Mouse (Mus musculus) cortical plate, adult 2 months (tissue): ENCODE results near the gene Otx2. TPM values are rescaled to one million over a fixed set of nuclear protein-coding genes. Genes with fewer than 3 reads are reported as not detected.

Experiments
- H3K27ac ChIP-seq: fragments of 200-500 bp; 2 replicates; pipeline ENCODE4 v1.5.1; 2012; ENCODE audit warnings: low read length, control low read depth, inconsistent platforms; ENCODE audit not compliant: insufficient read depth
- H3K4me1 ChIP-seq: fragments of 200-500 bp; 2 replicates; pipeline ENCODE4 v1.6.1; 2011; ENCODE audit warnings: low read length; ENCODE audit not compliant: control insufficient read depth, insufficient read depth
- H3K4me3 ChIP-seq: fragments of 200-500 bp; 2 replicates; pipeline ENCODE4 v1.5.1; 2011; ENCODE audit warnings: mild to moderate bottlenecking, low read length, control low read depth; ENCODE audit not compliant: insufficient read depth
- CTCF ChIP-seq: fragments of 200-500 bp; IDR thresholded peaks from 2 replicates; pipeline ENCODE4 v1.5.1; 2011; ENCODE audit warnings: mild to moderate bottlenecking, control low read depth, low read length; ENCODE audit not compliant: insufficient read depth; ENCODE audit errors: extremely low read depth
- POLR2A ChIP-seq: fragments of 200-500 bp; IDR thresholded peaks from 2 replicates; pipeline ENCODE4 v1.6.1; 2011; ENCODE audit warnings: mild to moderate bottlenecking, low read length, control low read depth; ENCODE audit not compliant: insufficient read depth; ENCODE audit errors: extremely low read depth
- polyA plus RNA-seq: library from polyadenylated mRNA; depleted of rRNA; stranded (reverse); fragments of >200 nt; gene quantifications from 2 replicates; pipeline ENCODE4 v1.2.3, GENCODE M21; 2012

Otx2 gene
- polyA plus RNA-seq, 1 experiment = 0.44 TPM

DNA sequence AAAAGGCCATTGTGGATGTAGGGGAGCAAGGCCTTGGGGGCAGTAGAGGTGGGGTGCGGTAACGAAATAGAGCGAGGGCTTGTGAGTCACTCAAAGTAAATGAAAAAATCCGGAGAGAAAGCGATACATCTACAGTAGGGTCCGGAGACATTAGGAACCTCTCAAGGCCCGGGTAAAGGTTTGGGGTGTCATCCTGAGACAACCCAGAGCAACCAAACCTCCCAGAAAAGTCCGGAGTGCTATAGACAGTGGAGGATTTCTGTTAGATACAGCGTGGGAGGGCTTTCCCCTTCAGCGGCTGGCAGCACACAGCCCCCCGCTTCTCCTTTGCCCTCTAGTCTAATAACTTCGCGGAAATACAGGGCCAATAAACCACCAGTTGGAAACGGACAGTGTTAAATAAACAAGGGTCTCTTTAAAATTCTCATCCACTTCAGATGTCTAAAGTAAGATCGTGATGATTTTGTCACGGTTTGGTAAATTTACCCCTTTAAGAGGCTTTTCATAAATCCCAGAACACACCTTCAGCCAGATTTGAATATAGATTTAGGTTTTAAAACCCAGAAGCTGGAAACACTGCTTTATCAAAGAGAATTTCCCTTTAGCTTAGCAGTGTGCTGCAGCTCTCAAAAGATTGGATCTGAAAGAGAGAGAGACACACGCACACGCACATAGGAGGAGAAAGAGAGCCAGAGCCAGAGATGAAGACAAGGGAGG is 3.9 kb downstream of the Otx2 start:
- no peak overlapping the region for H3K27ac ChIP-seq
- no peaks in the 10 kb centered on the region for H3K4me1 ChIP-seq
- no peak overlapping the region for H3K4me3 ChIP-seq
- TF ChIP-seq POLR2A (no peak), CTCF (no peak)

DNA sequence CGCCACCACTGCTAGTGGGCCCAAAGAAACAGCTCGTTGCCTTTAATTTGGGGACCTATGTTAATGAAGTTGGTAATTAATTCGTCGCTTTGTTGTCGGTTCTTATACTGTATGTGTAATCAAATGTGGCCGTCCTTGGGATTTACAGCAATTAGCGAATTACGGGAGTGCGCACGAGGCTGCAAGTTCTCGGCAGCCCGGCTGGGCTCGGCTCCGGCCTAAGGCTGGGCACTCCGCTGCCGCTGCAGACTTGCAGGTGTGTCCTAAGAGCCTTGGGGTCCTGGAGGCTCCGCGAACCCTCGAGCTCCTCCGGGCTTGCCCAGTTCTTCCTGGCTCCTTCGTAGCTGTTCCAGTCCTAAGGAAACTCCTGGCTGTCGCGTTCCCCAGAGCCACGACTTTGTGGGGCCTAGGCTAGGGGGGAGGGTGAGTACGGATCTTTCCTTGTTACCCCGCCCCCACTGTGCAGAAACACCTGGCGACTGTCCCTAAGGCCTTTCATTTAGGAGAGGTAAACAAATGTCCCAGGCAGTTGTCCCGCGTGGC is 4.8 kb downstream of the Otx2 start:
- Histone ChIP-seq H3K27ac (no peak overlapping the region), H3K4me3 (no peak overlapping the region), H3K4me1 (no peaks in the 10 kb centered on the region)
- TF ChIP-seq CTCF (no peak), POLR2A (no peak)

DNA sequence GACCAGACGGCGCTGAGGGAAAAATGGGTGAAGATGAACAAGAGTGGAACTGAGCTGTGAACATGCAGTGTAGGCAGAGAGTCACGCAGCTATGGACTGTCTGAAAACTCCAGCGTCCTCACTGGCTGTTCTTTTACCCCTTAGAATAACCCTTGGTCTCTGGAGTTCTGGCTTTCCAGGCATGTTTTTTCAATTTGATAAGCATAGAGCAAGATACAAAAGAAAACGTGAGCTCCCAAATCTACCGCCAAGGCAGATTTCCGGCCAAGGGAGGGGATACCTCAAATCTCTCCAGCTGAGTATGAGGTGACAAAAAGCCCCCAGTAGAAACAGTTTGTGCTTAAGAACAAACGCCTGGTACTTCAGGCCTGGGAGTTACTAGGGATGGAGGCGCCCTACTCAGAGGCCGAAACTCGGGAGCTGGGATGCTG is 5.6 kb downstream of the Otx2 start:
- Histone ChIP-seq H3K27ac (no peak overlapping the region), H3K4me3 (no peak overlapping the region)
- TF ChIP-seq CTCF = no peak
- no peak for TF ChIP-seq POLR2A

DNA sequence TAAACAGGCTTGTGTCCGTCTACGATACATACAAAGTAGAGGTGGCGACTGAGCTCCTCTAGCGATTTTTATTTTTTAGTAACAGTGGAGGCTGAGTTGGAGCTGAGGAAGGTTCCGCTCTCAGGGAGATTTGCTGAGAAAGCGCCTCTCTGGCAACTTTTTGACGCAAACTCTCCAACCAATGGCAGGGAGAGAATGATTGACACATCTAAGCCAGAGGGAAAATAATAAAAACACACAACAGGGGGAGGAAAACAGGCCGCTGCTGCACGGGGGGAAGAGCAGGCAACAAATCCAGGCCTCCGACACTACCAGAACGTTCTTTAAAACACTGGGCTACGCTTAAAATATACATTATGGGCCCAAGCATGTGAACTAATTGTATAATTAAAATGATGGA is 6.2 kb downstream of the Otx2 start:
- H3K27ac ChIP-seq = no peak overlapping the region
- H3K4me3 ChIP-seq = no peak overlapping the region
- no peak for TF ChIP-seq CTCF
- no peak for TF ChIP-seq POLR2A
- no peaks in the 10 kb centered on the region for H3K4me1 ChIP-seq

More for the DNA sequence above, 5.6 kb downstream of the Otx2 start:
- no peaks in the 10 kb centered on the region for H3K4me1 ChIP-seq

DNA sequence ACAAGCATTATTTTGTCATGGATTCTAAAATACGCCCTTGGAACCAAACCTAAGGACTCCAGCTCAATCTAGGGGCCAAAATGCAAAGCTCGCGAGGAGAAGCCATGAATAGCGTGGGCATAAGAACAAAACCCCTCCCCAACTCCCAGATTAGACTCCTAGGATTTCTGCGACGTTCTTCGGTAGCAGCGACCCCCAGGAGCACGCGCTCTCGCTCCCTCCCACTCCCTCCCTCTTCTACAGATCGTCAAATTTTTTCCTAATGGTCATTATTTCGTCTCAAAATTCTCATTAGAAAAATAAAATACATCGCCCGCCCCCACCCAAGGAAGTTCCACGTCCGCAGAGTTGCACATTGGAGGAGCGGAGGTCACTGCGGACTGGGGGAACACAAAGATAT is 6.8 kb downstream of the Otx2 start:
- Histone ChIP-seq H3K4me3 (no peak overlapping the region), H3K27ac (no peak overlapping the region), H3K4me1 (no peaks in the 10 kb centered on the region)
- TF ChIP-seq CTCF (no peak), POLR2A (no peak)

DNA sequence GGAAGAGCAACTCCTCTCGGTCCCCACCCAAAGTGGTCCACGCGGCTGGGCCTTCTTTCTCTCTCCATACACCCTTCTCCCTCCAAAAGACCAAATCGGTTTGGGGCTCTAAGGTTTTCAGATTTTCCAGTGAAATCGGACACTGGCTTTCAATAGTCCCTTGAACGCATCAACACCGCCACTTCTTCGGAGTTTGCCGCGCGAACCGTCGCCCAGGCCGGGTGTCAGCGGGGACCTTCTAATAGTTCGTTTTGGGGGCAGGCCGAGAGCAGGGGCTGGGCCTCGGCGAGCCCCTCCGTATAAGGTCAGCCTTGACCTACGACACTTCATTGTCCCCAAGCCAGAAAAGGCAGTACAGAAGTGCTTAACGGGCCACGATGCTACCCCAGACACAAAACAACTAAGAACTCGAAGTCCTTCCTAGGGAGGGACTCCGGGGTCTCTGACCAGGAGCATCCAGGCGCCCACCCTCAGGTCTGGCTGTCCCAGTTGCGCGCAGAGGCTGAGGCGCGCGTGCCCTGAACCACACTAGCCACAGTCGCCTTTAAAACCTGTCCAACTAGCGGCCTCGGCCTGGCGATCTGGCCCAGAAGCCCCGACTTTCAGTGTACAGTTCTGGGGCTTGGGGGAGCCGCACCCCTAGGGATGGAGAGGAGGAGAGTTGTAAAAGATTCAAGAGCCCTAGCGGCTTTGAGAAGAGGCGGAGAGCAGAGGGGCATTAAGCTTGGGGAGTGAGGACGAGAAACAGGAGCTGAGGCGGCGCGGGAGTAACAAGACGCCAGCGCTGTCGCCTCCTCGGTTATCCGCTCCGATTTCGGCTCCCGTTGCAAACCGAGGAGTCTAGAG is 7.6 kb downstream of the Otx2 start:
- no peak for TF ChIP-seq POLR2A
- H3K27ac ChIP-seq = no peak overlapping the region
- no peaks in the 10 kb centered on the region for H3K4me1 ChIP-seq
- no peak overlapping the region for H3K4me3 ChIP-seq

DNA sequence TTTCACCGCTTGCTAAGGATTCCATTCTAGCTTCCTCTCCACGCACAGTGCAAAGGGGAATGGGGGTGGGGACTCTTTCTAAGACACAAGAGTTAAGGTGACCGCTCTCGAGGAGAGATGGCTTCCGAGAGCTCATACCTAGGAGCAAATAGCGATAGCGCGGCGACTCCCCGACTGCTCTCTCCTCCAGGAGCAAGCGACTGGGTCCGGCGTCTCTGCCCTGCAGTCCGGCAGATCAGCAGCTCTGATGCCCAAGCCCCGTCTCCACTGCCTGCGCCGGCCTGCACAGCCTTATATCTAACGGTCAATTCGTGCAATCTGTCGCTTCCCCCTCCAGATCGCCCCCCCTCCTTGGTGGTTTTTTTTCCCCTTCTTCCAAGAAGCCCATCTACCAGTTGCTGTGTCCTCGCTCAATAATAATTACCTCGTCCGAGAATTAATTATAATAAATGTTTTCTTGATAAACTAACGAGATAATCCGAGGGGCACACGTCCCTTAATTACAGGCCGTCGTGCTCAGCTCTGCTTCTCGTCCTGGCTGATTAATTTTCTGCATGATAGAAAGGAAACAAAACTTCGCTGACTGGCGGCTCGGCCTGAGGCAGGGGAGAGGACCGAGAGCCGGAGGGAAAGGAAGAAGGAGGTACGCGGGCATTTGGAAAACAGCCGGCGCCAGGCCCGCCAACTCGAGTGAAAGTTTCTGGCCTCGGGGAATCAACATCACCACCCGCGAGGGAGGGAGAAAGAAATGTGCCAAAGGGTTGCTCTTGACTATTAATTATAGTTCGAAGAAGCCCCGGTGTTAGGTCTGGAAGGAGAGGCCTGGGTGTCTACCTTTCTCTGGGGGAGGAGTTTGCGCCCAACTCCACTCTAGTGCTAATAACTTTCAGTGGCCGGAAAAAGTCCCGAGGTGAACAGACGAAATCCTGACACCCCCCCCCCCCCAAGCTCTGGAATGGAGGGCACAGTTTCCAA is 8.5 kb downstream of the Otx2 start:
- Histone ChIP-seq H3K27ac (no peak overlapping the region), H3K4me3 (no peak overlapping the region), H3K4me1 (no peaks in the 10 kb centered on the region)
- TF ChIP-seq POLR2A (no peak), CTCF (no peak)

DNA sequence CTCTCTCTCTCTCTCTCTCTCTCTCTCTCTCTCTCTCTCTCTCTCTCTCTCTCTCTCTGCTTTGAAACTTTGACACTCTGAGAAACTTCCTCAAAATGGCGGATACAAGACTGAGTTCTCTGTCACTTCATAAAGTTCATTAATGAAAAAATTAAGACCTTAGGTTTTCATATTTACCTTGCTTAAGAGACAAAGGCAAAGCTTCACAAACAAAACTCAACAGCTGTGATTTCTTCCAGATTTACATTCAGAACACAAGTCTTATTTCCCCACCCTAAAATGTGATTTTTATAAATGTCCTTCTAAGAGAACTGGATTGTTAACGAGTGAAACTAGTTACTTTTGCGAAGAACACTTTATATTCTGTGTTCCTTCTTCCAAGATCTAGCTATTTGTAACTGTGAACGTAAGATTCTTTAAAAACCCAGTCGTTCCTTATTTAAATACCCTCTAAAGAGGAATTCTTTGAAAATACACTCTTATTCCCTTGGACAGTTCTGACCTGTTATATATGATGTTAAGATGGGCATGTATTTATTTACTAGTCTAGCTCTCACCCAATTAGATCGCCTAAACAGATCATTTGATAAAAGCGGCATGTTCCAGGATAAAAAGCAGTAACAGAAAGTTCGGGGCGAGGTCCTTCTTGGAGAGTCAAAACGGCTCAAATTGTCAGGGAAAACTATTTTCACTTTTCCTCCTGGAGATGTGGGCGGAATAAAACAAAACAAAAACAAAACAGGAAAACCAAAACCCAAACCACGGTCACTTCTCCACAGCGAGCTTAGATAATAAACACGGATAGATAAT is 9.4 kb downstream of the Otx2 start:
- Histone ChIP-seq H3K4me3 (no peak overlapping the region), H3K4me1 (no peaks in the 10 kb centered on the region), H3K27ac (no peak overlapping the region)
- TF ChIP-seq POLR2A (no peak), CTCF (no peak)
